Mouse (Mus musculus) heart, embryonic 16.5 days (tissue): ENCODE data around the gene Setd1a. TPM values are rescaled to one million over a fixed set of nuclear protein-coding genes. Genes with fewer than 3 reads are reported as not detected.

Experiments used
- ATAC-seq: fragments of 200-750 bp; cut with Nextera tagmentation; replicated peaks from 2 replicates; pipeline ENCODE4 v1.8.0; 2017; ENCODE audit warnings: moderate number of reproducible peaks; ENCODE audit not compliant: insufficient read depth, low FRiP score; ENCODE audit errors: extremely low read depth
- H3K27ac ChIP-seq: fragments of 300-500 bp; sonication (generic); 2 replicates; pipeline ENCODE4 v1.5.1; 2014; ENCODE audit warnings: mild to moderate bottlenecking, low read length, control low read depth, moderate library complexity
- H3K27me3 ChIP-seq: fragments of 300-500 bp; sonication (generic); 2 replicates; pipeline ENCODE4 v1.6.1; 2014; ENCODE audit warnings: low read length, mixed read lengths; ENCODE audit not compliant: control insufficient read depth, insufficient read depth
- H3K36me3 ChIP-seq: fragments of 300-500 bp; sonication (generic); 2 replicates; pipeline ENCODE4 v1.6.1; 2014; ENCODE audit not compliant: control insufficient read depth, insufficient read depth
- H3K4me1 ChIP-seq: fragments of 300-500 bp; sonication (generic); 2 replicates; pipeline ENCODE4 v1.6.1; 2014; ENCODE audit warnings: low read length, mixed read lengths; ENCODE audit not compliant: control insufficient read depth, insufficient read depth
- H3K4me2 ChIP-seq: fragments of 300-500 bp; sonication (generic); 2 replicates; pipeline ENCODE4 v1.6.1; 2014; ENCODE audit warnings: low read depth, mild to moderate bottlenecking, control low read depth, low read length
- H3K4me3 ChIP-seq: fragments of 300-500 bp; sonication (generic); 2 replicates; pipeline ENCODE4 v1.5.1; 2014; ENCODE audit warnings: mild to moderate bottlenecking, control low read depth, low read length
- H3K9ac ChIP-seq: fragments of 300-500 bp; sonication (generic); 2 replicates; pipeline ENCODE4 v1.6.1; 2014; ENCODE audit warnings: low read length, control low read depth
- H3K9me3 ChIP-seq: fragments of 300-500 bp; sonication (generic); replicated peaks from 2 replicates; pipeline ENCODE4 v1.6.1; 2016; ENCODE audit warnings: low read length; ENCODE audit not compliant: control insufficient read depth
- WGBS: fragments of 180-500 bp; shearing (Covaris S2); extraction: QIAGEN DNeasy Blood & Tissue Kit; methylation state at CpG from one replicate; pipeline ENCODE4 v1.1.7; 2014; 5-methylcytosine and 5-hydroxymethylcytosine counted together
- polyA plus RNA-seq: library from polyadenylated mRNA; unstranded; fragments of >200 nt; fragmentation: Nextera tagmentation; extraction: Ambion mirVana; gene quantifications from 2 replicates; pipeline ENCODE4 v1.2.1, GENCODE M21; 2015

Setd1a gene
- polyA plus RNA-seq, 1 experiment from 2014 or later: 10.3 TPM

DNA sequence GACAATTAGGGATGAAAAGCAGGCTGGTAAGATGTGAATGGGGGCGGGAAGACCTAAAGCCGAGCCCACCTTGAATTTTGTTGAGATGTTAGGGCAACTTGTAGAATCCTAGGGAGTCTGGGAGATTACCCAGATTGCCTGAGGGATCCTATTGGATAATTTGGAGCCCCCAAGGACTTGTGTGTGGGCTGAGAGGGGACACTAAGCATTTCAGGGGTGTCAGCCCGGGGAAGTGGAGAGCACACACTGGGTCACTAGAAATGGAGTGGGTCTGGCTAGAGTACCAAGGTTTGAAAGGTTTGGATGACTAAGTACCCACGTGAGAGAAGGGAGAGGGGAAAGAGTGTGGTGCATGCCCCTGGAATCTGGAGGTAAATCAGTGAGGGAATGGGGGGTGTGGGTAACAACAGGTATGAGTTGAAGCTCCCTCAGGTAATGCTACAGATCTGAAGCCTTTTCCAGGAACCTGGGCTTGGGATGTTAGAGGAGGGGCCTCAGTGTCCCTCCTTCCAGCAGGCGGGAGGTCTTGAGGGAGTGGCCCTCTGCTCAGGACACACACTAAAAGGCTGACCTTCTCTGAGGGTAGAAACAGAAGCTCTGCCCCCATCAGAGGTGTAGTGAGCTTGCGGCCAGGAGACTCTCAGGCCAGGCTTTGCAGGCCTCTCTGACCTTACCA is 28.8 kb upstream of the Setd1a start:
- Histone ChIP-seq H3K4me3 (peak overlapping the region; percentile 63), H3K4me2 (peak overlapping the region; percentile 98), H3K9ac (peak overlapping the region; percentile 82), H3K9me3 (no peaks in the 10 kb centered on the region), H3K27ac (peak overlapping the region; percentile 93), H3K27me3 (no peaks in the 10 kb centered on the region), H3K36me3 (peaks cover 30% of the 10 kb centered on the region), H3K4me1 (peaks cover 7% of the 10 kb centered on the region)
- 55% methylated on average over 6 of the region's 6 CpGs for WGBS
- no peak for ATAC-seq

DNA sequence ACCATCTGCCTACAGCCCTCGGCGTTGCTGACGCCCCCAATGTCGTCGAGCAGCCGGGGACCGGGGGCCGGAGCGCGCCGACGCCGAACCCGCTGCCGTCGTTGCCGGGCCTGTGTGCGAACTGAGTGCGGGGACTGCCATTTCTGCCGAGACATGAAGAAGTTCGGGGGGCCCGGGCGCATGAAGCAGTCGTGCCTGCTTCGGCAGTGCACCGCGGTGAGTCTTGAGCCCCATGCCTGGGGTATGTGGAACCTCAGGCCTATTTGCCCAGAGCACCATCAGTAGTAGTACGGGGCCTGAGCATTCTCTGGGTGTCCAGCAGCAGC is 28.3 kb upstream of the Setd1a start:
- Histone ChIP-seq H3K9me3 (no peaks in the 10 kb centered on the region), H3K36me3 (peaks cover 35% of the 10 kb centered on the region), H3K4me1 (peaks cover 7% of the 10 kb centered on the region), H3K27me3 (no peaks in the 10 kb centered on the region), H3K4me2 (no peak overlapping the region), H3K4me3 (no peak overlapping the region), H3K9ac (no peak overlapping the region), H3K27ac (no peak overlapping the region)
- ATAC-seq: no peak
- 92% methylated on average over 21 of the region's 28 CpGs for WGBS

DNA sequence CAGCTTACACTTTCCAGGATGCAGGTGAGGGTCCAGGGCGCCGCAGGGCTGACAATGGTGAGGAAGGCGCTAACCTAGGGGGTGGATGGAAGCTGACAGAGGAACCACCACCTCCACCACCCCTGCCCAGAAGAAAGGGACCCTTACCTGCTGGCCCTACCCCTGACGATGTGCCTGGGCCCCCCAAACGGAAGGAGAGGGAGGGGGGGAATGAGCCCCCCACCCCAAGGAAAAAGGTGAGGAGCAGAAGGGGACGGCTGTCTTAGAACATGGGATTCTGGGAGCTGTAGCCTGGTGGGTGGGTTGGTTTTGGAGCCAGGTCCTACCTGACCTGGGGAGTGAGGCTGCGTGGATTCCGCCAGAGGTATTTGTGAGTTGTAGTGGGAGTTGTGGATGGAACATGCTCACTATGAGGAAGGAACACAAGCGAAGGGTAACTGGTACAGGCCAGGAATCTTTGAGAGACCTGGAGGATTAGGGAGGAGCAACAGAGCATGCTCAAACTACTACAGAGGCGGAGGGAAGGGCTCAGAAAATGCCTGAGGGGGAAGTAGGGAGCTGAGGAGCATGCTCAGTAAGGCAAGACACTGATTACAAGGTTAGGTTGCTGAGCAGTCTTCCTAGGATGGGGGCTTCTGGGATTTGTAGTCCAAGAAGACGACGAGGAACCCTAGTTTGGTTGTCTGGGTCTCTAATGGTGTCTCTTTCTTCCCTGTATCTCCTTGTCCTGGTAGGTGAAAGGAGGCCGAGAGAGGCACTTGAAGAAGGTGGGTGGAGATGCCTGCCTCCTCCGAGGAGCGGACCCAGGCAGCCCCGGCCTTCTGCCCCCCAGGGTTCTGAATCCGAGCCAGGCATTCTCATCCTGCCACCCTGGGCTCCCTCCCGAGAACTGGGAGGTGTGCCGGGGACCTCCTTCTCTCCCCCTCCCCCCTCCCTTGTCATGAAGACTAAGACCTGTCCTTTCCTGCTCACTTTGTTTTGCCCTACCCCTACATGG is 26.0 kb upstream of the Setd1a start:
- 84% methylated on average over 19 of the region's 19 CpGs for WGBS
- peaks cover 40% of the 10 kb centered on the region for H3K36me3 ChIP-seq
- no peak for ATAC-seq

DNA sequence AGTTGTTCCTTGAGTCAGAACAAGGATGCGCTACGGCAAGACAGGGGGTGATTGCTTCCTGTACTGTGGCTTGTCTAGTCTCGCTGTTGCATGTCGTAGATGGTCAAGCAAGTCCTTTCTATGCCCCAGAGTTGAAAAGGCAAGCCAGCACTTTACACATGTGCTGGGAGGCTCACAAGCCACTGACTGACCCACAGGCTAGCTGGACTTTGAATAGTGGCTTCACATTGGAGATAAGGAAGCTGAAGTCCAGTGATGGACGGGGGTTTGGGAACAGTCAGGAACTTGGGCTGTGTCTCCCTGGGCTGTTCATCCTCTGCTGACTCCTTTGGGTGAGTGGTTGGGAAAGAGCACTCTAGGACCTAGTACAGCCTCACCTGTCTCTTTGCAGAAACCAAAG is 24.9 kb upstream of the Setd1a start:
- 88% methylated on average over 5 of the region's 5 CpGs for WGBS
- no peak overlapping the region for H3K4me2 ChIP-seq
- peaks cover 7% of the 10 kb centered on the region for H3K4me1 ChIP-seq
- H3K4me3 ChIP-seq: no peak overlapping the region
- no peak overlapping the region for H3K27ac ChIP-seq
- no peak overlapping the region for H3K9ac ChIP-seq
- no peaks in the 10 kb centered on the region for H3K27me3 ChIP-seq
- H3K36me3 ChIP-seq: peaks cover 40% of the 10 kb centered on the region
- no peak for ATAC-seq
- no peaks in the 10 kb centered on the region for H3K9me3 ChIP-seq

More for the DNA sequence above, 26.0 kb upstream of the Setd1a start:
- H3K9me3 ChIP-seq: no peaks in the 10 kb centered on the region
- H3K27me3 ChIP-seq: no peaks in the 10 kb centered on the region
- H3K27ac ChIP-seq: no peak overlapping the region
- H3K4me2 ChIP-seq: no peak overlapping the region
- H3K9ac ChIP-seq: no peak overlapping the region
- peaks cover 7% of the 10 kb centered on the region for H3K4me1 ChIP-seq
- H3K4me3 ChIP-seq: no peak overlapping the region

DNA sequence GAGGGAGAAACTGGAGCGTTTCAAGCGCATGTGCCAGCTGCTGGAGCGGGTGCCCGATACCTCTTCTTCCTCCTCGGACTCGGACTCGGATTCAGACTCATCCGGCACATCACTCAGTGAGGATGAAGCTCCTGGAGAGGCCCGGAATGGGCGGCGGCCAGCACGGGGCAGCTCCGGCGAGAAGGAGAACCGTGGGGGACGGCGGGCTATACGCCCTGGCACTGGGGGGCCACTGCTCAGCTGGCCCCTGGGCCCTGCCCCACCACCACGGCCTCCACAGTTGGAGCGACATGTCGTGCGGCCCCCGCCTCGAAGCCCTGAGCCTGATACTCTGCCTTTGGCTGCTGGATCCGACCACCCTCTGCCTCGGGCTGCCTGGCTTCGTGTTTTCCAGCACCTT is 24.4 kb upstream of the Setd1a start:
- no peaks in the 10 kb centered on the region for H3K9me3 ChIP-seq
- H3K4me3 ChIP-seq: no peak overlapping the region
- no peak overlapping the region for H3K4me2 ChIP-seq
- no peak overlapping the region for H3K27ac ChIP-seq
- H3K27me3 ChIP-seq: no peaks in the 10 kb centered on the region
- H3K36me3 ChIP-seq: peaks cover 40% of the 10 kb centered on the region
- ATAC-seq: no peak
- H3K4me1 ChIP-seq: peaks cover 6% of the 10 kb centered on the region
- 95% methylated on average over 27 of the region's 27 CpGs for WGBS
- no peak overlapping the region for H3K9ac ChIP-seq

DNA sequence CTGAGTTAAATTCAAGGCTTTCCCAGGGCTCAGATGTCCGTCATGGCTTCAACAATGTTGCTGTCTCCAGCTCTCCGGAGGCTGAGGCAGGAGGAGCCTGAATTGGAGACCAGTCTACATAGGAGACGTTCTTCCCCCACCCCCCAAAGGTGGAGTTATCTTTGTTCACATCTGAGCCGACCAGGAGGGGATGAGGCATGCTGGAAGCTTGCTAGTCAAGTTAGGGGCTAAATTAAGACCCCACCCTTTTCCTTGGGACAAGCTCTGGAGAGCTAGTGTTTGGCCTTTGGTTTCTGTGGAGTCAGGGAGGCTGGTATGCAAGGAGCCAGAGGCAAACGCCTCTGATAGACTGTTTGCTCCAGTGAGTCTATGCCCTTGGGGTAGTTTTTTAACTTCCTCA is 23.3 kb upstream of the Setd1a start:
- no peaks in the 10 kb centered on the region for H3K9me3 ChIP-seq
- no peak for ATAC-seq
- 72% methylated on average over 5 of the region's 5 CpGs for WGBS
- no peak overlapping the region for H3K4me2 ChIP-seq
- no peak overlapping the region for H3K9ac ChIP-seq
- no peaks in the 10 kb centered on the region for H3K27me3 ChIP-seq
- H3K4me1 ChIP-seq: no peaks in the 10 kb centered on the region
- no peak overlapping the region for H3K27ac ChIP-seq
- no peak overlapping the region for H3K4me3 ChIP-seq
- H3K36me3 ChIP-seq: peaks cover 40% of the 10 kb centered on the region

DNA sequence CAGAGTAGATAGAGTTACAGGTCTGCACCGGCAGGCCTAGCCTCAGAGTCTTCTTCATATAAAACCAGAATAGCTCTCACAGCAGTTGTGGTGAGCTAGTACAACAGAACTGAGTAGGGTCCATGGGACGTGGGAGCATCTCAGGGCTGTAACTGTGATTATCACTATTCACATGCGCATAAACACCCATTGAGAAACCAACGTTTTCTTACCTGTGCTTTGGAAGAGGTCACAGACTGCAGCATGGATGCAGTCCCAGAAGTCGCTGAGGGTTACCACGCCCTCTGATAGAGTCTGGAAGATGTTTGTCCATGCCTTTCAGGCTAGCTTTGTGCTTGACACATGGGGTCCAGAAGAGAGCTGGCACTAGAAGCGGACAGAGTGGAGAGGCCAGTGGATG is 22.7 kb upstream of the Setd1a start:
- Histone ChIP-seq H3K27me3 (no peaks in the 10 kb centered on the region), H3K36me3 (peaks cover 40% of the 10 kb centered on the region), H3K9me3 (no peaks in the 10 kb centered on the region), H3K4me1 (no peaks in the 10 kb centered on the region), H3K9ac (no peak overlapping the region), H3K27ac (no peak overlapping the region), H3K4me2 (no peak overlapping the region), H3K4me3 (no peak overlapping the region)
- no peak for ATAC-seq
- WGBS: 89% methylated on average over 7 of the region's 7 CpGs

DNA sequence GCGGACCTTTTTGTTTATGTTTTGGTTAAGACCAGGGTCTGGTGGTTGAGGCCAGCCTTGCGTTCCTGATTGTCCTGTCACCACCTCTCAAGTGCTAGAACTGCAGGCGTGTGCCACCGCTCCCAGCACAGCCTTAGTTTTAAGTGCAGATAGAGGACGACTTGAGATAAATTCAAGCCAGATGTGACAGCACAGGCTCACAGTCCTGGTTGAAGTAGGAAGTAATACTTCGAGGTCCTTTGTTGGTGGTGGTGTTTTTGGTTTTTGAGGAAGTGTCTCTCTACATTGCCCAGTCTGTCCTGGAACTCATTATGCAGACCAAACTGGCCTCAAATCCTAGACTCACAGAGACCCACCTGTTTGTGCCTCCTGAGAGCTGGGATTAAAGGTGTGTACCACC is 16.8 kb upstream of the Setd1a start:
- H3K4me2 ChIP-seq: peak overlapping the region; percentile 19; the same call in 1 of the 2 replicates
- H3K4me1 ChIP-seq: peaks cover 12% of the 10 kb centered on the region
- no peaks in the 10 kb centered on the region for H3K9me3 ChIP-seq
- no peaks in the 10 kb centered on the region for H3K27me3 ChIP-seq
- no peak overlapping the region for H3K27ac ChIP-seq
- peaks cover 8% of the 10 kb centered on the region; the same call in 1 of the 2 replicates for H3K36me3 ChIP-seq
- H3K4me3 ChIP-seq: no peak overlapping the region
- ATAC-seq: no peak
- H3K9ac ChIP-seq: no peak overlapping the region
- 32% methylated on average over 6 of the region's 6 CpGs for WGBS

DNA sequence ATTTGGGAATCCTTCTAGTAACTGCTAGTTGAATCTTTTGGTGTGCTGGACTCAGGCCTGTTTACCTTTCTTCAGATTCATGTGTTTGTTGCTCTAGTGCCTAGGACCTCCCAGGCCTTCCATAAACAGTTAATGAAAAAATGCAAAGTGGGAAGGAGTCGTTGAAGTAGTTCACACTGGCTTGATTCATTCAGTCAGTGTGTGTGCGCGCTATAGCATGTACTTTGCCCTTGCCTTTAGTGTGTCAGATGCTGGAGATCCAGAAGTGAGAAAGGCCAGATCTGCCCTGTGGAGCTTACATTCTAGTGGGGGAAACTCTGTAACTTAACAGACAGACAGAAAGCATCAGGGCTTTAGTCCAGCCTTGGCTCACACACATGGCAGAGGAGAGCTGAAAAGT is 16.0 kb upstream of the Setd1a start:
- Histone ChIP-seq H3K4me3 (no peak overlapping the region), H3K4me1 (peaks cover 12% of the 10 kb centered on the region), H3K27ac (no peak overlapping the region), H3K36me3 (peaks cover 11% of the 10 kb centered on the region; the same call in 1 of the 2 replicates), H3K27me3 (no peaks in the 10 kb centered on the region), H3K9ac (no peak overlapping the region), H3K9me3 (no peaks in the 10 kb centered on the region), H3K4me2 (no peak overlapping the region)
- no peak for ATAC-seq
- WGBS: 76% methylated on average over 3 of the region's 3 CpGs
